Mouse (Mus musculus) megakaryocyte-erythroid progenitor cell, adult 5-6 weeks (primary cell): ENCODE data around the gene Plscr3. TPM values are rescaled to one million over a fixed set of nuclear protein-coding genes. Genes with fewer than 3 reads are reported as not detected.
"Not testable (repeated sequence)": the region's sequence is repeated elsewhere in the genome, so short reads cannot be mapped to it uniquely, and the experiment has no call there.

ENCODE experiments used
- ATAC-seq: replicated peaks from 2 replicates; pipeline ENCODE4 v1.8.0; 2016; ENCODE audit warnings: mild to moderate bottlenecking, inconsistent platforms; ENCODE audit not compliant: severe bottlenecking, poor library complexity, low FRiP score, low TSS enrichment
- total RNA-seq, 2 experiments: library from RNA; stranded (forward) in 1 of 2; stranded (reverse) in 1 of 2; fragments of 200-1000, 215-1000 nt in 1 of 2; fragments of >200 nt in 1 of 2; fragmentation: Nextera tagmentation in 1 of 2; gene quantifications; 2 replicates each; pipeline ENCODE4 v1.2.3; 2014 to 2017

Gene Plscr3
- total RNA-seq, 2 experiments from 2014 or later, result 14.5 to 61.3 TPM

- 0 out of 2 replicates have a peak, but pooled peaks have one; percentile 21 for ATAC-seq
Measured at GRCm38 (mm10) chr11:69855347-69855746, 9.2 kb downstream of the Plscr3 start.

- no peak for ATAC-seq
Measured at GRCm38 (mm10) chr11:69858113-69858998, 12.2 kb downstream of the Plscr3 start, which contains the start of gene Tnk1. TSS of gene Tnk1 (minus strand) at chr11:69858730.

DNA sequence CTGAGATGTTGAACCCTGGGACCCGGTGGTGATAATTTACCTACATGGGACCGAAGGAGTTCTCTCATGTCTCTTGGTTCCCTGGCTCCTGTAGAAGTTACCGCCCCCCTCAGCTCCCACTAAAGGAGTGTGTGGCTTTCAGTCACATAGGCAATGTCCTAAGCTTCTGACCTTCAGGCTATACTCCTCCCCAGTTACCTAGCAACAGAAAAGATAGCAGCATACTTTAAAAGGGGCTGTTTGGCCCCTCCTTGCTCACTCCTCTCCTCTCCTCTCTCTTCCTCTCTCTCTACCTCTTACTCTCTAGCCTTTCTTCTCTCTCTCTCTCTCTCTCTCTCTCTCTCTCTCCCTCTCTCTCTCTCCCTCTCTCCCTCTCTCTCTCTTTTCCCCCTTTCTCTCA lies 17.6 kb downstream of the Plscr3 start:
- not testable (repeated sequence) for ATAC-seq

DNA sequence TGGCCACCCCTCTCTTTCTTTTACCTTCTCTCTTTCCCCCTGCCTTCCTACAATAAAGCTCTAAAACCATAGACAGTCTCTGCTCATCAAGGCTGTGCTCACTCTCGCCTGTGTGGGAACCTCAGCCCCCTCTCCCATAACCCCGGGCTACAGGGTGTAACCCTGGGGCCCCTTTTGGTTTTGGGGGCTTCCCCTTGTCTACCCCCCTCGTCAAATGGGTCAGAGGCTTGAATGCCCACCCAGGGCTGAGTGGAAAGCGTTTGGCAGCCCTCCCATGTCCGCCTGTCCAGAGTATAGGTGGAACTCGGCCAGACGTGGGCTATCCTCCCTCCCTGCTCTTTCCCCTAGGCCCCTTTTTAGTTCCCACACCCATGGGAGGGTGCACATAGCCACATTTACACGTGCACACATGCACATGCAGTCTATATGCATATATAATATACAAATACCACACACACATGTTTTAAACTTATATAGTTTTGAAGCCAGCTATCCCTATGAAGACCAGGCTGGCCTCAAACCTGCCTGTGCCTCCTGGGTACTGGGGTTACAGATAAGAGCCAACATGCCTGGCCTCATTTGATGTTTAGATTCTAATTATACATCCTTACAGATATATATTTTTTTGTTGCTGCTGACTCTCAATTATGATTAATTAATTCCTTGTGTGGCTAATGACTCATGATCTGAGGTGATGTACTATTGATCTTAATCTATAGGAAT lies 18.1 kb downstream of the Plscr3 start:
- ATAC-seq, result 0 out of 2 replicates have a peak, but pooled peaks have one; percentile 41

GRCm38 (mm10) chr11:69865561-69865960 lies 19.4 kb downstream of the Plscr3 start:
- no peak for ATAC-seq

GRCm38 (mm10) chr11:69867335-69867734 lies 21.2 kb downstream of the Plscr3 start:
- peak; percentile 62 for ATAC-seq

- no peak for ATAC-seq
Measured at GRCm38 (mm10) chr11:69870289-69871069, 24.3 kb downstream of the Plscr3 start.

GRCm38 (mm10) chr11:69871822-69872221 lies 25.6 kb downstream of the Plscr3 start:
- no peak for ATAC-seq

DNA sequence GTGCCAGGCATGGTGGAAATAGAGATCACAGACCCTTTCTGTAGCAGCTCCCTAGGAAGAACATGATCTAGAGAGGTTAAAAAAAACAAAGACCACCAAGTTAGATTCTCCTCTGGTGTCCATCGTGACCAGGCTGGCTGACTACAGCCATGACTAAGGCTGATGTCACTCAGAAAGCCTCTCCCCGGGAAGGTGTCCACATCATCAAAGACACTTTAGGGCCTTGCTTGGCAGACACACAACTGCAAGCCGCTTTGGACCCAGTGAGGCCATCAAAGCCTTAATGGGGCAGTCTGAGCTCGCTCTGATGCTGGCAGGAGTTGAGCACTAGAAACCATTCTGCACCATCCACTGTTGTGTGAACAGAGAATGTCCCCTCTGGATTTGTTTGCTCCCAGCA lies 26.3 kb downstream of the Plscr3 start:
- ATAC-seq, result no peak

- ATAC-seq, result no peak
Measured at GRCm38 (mm10) chr11:69876186-69876585, 30.0 kb downstream of the Plscr3 start.

DNA sequence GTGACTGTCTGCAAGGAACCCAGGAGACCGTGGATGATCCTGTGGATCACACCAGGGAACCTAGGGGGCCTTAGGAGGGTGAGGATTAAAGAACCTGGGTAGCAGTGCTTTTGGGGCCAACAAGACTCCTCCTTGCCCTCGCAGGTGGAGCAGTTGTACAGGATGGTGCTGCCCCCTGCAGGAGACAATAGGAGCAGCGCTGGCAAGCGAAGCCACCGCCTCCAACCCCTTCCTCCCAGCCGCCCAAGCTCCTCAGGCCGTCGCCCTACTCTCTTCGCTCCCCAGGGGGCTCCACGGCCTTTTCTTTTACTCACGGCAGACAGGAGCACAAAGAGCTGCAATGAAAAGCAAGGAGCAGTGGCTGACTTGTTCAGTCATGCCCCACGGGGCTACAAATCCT lies 30.7 kb downstream of the Plscr3 start:
- peak; percentile 60 for ATAC-seq

DNA sequence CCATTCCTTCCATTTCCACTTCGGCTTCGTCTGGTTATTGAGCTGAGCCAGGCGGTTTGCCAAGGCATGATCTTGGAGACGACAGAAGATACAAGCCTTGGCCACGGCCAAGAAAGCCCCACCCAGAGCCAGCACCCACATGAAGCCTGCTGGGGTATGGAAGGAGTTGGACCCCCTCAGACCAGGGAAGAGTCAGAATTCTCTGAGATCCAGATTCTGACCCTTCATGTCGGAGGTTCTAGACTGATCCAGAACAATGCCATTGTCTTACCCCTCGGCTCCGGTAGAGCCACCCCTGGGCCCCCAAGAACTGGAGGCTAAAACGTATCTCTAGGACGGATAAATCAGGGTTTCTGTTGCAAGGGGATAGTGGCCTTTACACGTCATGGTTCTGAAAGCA lies 31.7 kb downstream of the Plscr3 start, which contains the start of gene Tmem95:
Tmem95 (minus strand) TSS at position 141 of the 400 bp plus-strand sequence.
- ATAC-seq, result no peak

- ATAC-seq, result no peak
Measured at GRCm38 (mm10) chr11:69878399-69878798, 32.2 kb downstream of the Plscr3 start.

DNA sequence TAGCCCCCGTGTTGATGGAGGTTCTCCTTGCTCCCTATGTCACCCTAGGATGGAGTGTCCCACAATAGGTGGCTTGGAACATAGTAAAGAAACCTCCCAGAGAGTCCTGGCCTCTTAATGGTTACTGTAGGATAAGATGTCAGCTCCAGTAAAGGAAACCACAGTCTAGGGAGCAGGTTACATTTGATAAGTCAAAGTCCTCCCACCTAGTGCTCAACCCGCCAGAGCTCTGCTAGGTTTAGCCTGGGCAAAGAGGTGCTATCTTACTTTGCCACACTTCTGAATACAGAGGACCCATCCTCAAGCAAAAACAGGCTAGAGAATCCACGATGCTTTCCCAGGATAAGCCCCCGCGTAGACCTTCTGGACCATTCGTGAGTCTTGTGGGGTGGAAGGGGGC lies 32.8 kb downstream of the Plscr3 start:
- ATAC-seq, result peak; percentile 46

- no peak for ATAC-seq
Measured at GRCm38 (mm10) chr11:69879711-69880110, 33.5 kb downstream of the Plscr3 start.

- peak; percentile 27 for ATAC-seq
Measured at GRCm38 (mm10) chr11:69880506-69880852, 34.3 kb downstream of the Plscr3 start.

DNA sequence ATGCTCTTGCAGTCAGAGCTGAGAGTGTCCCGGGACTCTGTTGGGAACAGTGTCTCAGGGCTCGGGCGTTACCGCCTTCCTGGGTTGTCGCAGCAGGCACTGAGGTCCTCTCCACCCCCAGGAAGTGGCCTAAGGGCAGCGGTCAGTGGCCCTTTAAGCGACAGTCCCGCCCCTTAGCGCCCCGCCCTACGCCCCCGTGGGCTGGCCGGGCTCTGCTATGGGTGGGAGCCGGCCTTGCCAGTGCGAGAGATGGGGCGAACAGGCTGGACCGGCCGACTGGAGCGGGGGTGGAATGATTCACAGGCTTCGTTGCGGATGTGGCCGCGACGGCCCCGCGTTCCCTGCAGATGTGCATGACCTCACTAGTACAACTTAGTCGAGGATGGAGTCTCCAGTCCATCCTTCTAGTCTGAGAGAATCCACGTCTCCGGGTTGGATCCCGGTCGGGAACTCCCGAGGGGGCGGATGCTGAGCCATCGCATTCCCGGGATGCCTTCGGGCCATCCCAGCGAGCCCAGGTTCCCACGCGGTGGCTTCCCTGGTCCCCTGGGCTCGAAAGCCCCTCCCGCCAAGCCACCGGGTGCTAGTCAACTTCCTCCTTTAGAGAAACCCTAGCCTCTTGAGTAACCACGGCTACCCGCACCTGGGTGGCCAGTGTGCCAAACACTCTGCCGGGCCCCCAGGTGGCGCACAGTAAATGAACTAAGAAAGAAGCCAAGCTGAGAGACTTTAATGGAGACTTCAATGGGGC lies 34.9 kb downstream of the Plscr3 start, which contains the start of gene Kctd11:
Kctd11 (minus strand) TSS at position 554 of the 751 bp plus-strand sequence.
- ATAC-seq, result peak; percentile 14; the same call in 1 of the 2 replicates

DNA sequence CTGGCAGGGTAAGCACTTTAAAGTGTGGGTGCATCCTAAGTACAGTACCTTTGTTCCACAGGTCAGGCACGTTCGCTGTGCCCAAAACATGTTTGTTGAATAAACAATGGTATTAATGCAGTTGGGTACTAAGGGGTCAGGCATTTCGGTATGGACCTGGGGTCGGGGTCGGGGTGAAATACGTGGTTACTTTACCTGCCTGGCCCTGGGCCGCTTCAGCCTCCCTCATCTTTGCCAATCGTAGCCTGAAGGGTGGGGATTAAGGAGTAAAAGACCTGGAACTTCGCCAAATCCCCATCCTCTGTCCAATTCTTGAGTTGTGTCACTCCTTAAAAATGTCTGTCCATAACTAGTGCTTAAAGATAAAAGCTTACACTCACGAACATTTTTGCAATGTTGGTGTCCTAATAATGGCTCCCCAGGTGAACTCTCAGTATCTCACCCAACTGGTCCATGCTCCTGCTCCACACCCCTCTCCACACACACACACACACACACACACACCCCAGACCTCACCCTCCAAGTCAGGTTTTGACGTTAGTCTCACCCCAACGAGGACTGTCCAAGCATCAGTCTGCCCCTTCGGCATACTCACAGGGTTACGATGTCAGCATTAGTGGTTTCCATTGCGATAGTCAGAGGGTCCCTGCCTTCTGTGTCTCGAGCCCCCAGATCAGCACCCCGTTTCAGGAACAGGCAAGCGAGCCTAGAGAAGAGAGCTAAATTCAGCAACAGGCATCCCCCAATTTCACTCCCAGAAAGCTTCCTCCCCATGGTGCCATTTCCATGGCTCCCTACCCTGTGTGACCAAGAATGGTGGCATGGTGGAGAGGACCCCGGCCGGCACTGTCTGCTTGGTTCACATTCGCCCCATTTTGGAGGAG lies 35.9 kb downstream of the Plscr3 start:
- no peak for ATAC-seq
